Mouse (Mus musculus) forebrain, postnatal 0 days (tissue): ENCODE measurements around the gene Zdhhc14. TPM values are rescaled to one million over a fixed set of nuclear protein-coding genes. Genes with fewer than 3 reads are reported as not detected.
"Not testable (repeated sequence)": the region's sequence is repeated elsewhere in the genome, so short reads cannot be mapped to it uniquely, and the experiment has no call there.

Experiments
- ATAC-seq: fragments of 200-750 bp; cut with Nextera tagmentation; 2 replicates; pipeline ENCODE4 v1.8.0; 2017; ENCODE audit warnings: mild to moderate bottlenecking, moderate library complexity
- DNase-seq: peaks from one replicate; pipeline ENCODE4 v3.0.0-alpha.2; 2015
- H3K27ac ChIP-seq: fragments of 300-500 bp; sonication (generic); 2 replicates; pipeline ENCODE4 v1.5.1; 2014; ENCODE audit warnings: low read depth, mild to moderate bottlenecking, antibody characterized with exemption, low read length, moderate library complexity, mixed read lengths
- H3K27me3 ChIP-seq: fragments of 300-500 bp; sonication (generic); 2 replicates; pipeline ENCODE4 v1.6.1; 2014; ENCODE audit warnings: mild to moderate bottlenecking, low read length, mixed read lengths; ENCODE audit not compliant: insufficient read depth
- H3K36me3 ChIP-seq: fragments of 300-500 bp; sonication (generic); 2 replicates; pipeline ENCODE4 v1.6.1; 2014; ENCODE audit warnings: mild to moderate bottlenecking, moderate library complexity; ENCODE audit not compliant: insufficient read depth
- H3K4me1 ChIP-seq: fragments of 300-500 bp; sonication (generic); 2 replicates; pipeline ENCODE4 v1.6.1; 2014; ENCODE audit warnings: antibody characterized with exemption; ENCODE audit not compliant: insufficient read depth
- H3K4me2 ChIP-seq: fragments of 300-500 bp; sonication (generic); 2 replicates; pipeline ENCODE4 v1.6.1; 2014; ENCODE audit warnings: low read depth, mild to moderate bottlenecking, moderate library complexity
- H3K4me3 ChIP-seq: fragments of 300-500 bp; sonication (generic); 2 replicates; pipeline ENCODE4 v1.5.1; 2014; ENCODE audit warnings: low read depth, low read length, mixed read lengths
- H3K9ac ChIP-seq: fragments of 300-500 bp; sonication (generic); 2 replicates; pipeline ENCODE4 v1.6.1; 2014; ENCODE audit warnings: mild to moderate bottlenecking
- H3K9me3 ChIP-seq: fragments of 300-500 bp; sonication (generic); 2 replicates; pipeline ENCODE4 v1.6.1; 2016; ENCODE audit warnings: low read length
- CTCF ChIP-seq: sonication (generic); IDR thresholded peaks from 2 replicates; pipeline ENCODE4 v1.5.1; 2016; ENCODE audit warnings: antibody characterized with exemption, control low read depth, low read depth
- WGBS: fragments of 180-500 bp; shearing (Covaris S2); extraction: QIAGEN DNeasy Blood & Tissue Kit; methylation state at CpG from one replicate; pipeline ENCODE4 v1.1.7; 2014; 5-methylcytosine and 5-hydroxymethylcytosine counted together
- polyA plus RNA-seq: library from polyadenylated mRNA; unstranded; fragments of >200 nt; fragmentation: Nextera tagmentation; extraction: Ambion mirVana; gene quantifications from 2 replicates; pipeline ENCODE4 v1.2.1, GENCODE M21; 2015
- total RNA-seq: library from RNA; depleted of rRNA; stranded (reverse); fragments of >200 nt; gene quantifications from 2 replicates; pipeline ENCODE4 v1.2.3, GENCODE M21; 2014

The Zdhhc14 gene
- total and polyA plus RNA-seq, 2 experiments from 2014 or later, result 9.9 to 16.7 TPM

DNA sequence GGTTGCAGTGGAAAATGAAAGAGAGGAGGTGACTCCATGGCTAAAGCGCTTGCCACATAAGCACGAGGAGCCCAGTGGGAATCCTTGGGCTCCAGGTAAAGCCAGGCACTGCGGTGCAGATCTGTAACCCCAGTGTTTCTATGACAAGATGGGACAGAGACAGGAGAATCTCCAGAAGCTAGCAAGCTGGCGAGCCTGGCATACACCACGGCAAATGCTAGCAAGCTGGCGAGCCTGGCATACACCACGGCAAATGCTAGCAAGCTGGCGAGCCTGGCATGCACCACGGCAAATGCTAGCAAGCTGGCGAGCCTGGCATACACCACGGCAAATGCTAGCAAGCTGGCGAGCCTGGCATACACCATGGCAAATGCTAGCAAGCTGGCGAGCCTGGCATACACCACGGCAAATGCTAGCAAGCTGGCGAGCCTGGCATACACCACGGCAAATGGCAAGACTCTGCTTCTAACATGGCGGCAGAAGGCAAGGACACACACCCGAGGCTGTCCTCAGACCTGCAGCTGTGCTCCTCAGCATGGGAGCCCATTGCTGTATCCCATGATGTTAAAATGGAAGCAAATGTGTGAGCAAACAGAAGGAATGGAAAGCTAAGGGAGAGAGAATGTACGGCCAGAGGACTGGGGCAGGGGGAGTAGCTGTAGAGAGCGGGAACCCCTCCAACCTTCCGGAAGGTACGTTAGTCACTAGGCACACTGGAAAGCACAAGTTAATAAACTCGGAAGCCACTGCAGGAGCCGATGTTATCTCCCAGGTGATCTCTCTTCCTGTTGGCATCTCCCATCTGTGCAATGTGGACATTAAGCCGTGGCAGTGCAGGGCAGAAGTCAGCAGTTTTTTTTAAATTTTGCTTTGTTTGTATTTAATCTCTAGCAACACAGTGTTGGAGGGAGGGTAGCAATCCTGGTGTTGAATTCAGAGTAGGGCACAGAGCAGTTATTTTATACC lies 129.6 kb downstream of the Zdhhc14 start:
- Histone ChIP-seq H3K4me3 (no peak overlapping the region), H3K27me3 (no peaks in the 10 kb centered on the region), H3K9ac (no peak overlapping the region), H3K27ac (no peak overlapping the region), H3K36me3 (no peaks in the 10 kb centered on the region), H3K4me1 (0 out of 2 replicates have a peak, but pooled peaks cover 3% of the 10 kb centered on the region), H3K4me2 (no peak overlapping the region), H3K9me3 (no peaks in the 10 kb centered on the region)
- no peak for TF ChIP-seq CTCF
- ATAC-seq, result no peak; the same call in 1 of the 2 replicates
- WGBS, result 61% methylated on average over 25 of the region's 25 CpGs
- peak; percentile 54 for DNase-seq

DNA sequence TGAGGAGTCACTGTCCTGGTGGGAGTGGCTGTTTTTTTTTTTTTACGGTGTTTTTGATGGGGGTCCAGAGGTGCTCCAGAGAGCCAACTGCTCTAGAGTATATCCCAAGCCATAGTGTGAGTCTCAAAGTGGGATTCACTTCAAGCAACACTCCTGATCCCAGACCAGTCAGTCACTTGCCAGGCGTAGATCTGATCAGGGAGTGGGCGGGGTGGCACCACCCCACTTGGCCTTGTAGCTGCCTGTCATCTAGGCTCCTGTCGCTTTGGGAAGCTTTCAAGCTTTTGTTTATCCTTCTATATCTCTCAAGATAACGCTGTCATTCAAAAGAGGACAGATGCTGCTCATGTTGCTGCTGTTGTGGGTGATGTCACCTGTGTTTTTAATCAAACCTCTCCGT lies 130.4 kb downstream of the Zdhhc14 start:
- TF ChIP-seq CTCF, result no peak
- 63% methylated on average over 6 of the region's 6 CpGs for WGBS
- ATAC-seq, result no peak
- H3K4me3 ChIP-seq, result no peak overlapping the region
- H3K27me3 ChIP-seq, result no peaks in the 10 kb centered on the region
- no peak overlapping the region for H3K4me2 ChIP-seq
- DNase-seq, result no peak
- H3K9me3 ChIP-seq, result no peaks in the 10 kb centered on the region
- no peak overlapping the region for H3K27ac ChIP-seq
- H3K9ac ChIP-seq, result no peak overlapping the region
- H3K4me1 ChIP-seq, result 0 out of 2 replicates have a peak, but pooled peaks cover 3% of the 10 kb centered on the region
- no peaks in the 10 kb centered on the region for H3K36me3 ChIP-seq

DNA sequence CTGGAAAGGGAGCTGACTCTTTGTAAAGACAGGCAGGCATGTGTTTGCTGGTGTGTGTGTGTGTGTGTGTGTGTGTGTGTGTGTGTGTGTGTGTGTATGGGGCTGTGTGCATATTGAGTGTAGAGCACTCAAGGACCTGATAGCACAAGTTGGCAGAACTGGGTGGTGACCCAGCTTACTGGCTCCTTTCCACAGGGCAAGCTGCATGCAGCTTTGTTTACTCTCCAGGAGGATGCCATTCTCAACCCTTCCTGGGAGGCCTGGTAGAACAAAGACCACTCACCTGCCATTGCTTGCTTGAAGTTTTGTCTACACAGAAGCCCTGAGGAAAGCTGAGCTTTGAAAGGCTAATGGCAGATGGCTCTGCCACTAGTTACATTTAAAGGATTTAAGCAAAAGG lies 130.8 kb downstream of the Zdhhc14 start:
- H3K4me3 ChIP-seq, result no peak overlapping the region
- no peak overlapping the region for H3K27ac ChIP-seq
- DNase-seq (no peak), ATAC-seq (no peak)
- H3K9me3 ChIP-seq, result no peaks in the 10 kb centered on the region
- no peak overlapping the region for H3K9ac ChIP-seq
- no peak overlapping the region for H3K4me2 ChIP-seq
- H3K4me1 ChIP-seq, result 0 out of 2 replicates have a peak, but pooled peaks cover 3% of the 10 kb centered on the region
- no peak for TF ChIP-seq CTCF
- H3K36me3 ChIP-seq, result no peaks in the 10 kb centered on the region
- H3K27me3 ChIP-seq, result no peaks in the 10 kb centered on the region

DNA sequence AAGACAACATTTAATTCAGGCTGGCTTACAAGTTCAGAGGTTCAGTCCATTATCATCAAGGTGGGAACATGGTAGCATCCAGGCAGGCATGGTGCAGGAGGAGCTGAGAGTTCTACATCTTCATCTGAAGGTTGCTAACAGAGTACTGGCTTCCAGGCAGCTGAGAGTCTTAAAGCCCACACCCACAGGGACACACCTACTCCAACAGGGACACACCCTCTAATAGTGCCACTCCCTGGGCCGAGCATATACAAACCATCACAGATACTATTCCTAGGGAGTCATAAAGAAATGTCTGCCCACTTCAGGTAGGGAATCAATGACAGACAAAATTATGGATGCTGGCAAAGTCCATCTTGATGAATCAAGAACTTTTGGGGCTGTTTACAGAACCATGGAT lies 132.5 kb downstream of the Zdhhc14 start:
- DNase-seq, ATAC-seq, H3K4me3 ChIP-seq, H3K9ac ChIP-seq, H3K4me1 ChIP-seq, H3K9me3 ChIP-seq, H3K27me3 ChIP-seq, H3K27ac ChIP-seq, H3K36me3 ChIP-seq, H3K4me2 ChIP-seq: not testable (repeated sequence)
- WGBS, result 91% methylated on average over 1 of the region's 1 CpGs

DNA sequence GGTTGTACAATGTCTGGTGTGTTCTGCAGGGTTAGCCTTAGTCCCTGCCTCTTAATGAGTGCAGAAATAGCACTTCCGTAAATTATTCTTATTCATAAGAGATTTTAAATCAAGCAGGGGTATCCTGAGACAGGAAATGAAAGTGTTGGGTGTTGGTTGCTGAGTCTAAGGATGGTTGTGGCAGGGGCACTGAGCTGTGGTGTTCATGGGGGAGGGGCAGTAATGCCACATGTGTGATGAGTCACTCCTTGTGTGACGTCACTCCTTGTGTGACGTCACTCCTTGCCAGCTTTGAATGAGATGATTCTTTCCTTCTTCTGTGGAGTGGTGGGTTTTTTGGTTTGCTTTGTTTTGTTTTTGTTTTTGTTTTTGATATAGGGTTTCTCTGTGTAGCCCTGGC lies 134.0 kb downstream of the Zdhhc14 start:
- Histone ChIP-seq H3K9ac (no peak overlapping the region), H3K27ac (no peak overlapping the region), H3K4me3 (no peak overlapping the region), H3K36me3 (no peaks in the 10 kb centered on the region), H3K9me3 (no peaks in the 10 kb centered on the region), H3K27me3 (no peaks in the 10 kb centered on the region), H3K4me1 (0 out of 2 replicates have a peak, but pooled peaks cover 3% of the 10 kb centered on the region), H3K4me2 (no peak overlapping the region)
- no peak for TF ChIP-seq CTCF
- no peak for DNase-seq
- WGBS, result 78% methylated on average over 3 of the region's 3 CpGs
- ATAC-seq, result no peak

DNA sequence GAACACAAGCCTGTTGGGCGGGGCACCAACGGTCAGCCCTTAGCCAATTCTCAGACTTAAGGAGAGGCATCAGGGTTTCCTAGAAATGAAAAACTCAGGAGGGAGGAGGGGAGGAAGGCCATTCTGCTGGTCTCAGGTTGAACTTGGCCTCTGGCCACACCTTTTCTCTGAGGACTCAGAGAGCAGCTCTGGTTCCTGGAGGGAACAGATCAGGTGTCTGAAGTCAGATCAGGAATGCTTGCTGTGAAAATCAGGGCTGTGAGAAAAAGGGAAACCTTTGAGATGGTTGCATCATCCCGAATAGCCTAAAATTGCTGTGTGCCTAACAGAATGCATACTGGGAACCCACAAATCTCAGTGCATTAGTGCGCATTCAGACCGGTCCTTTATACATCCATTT lies 135.3 kb downstream of the Zdhhc14 start:
- no peaks in the 10 kb centered on the region for H3K27me3 ChIP-seq
- no peak overlapping the region for H3K9ac ChIP-seq
- H3K27ac ChIP-seq, result no peak overlapping the region
- TF ChIP-seq CTCF, result no peak
- DNase-seq, result no peak
- H3K4me3 ChIP-seq, result no peak overlapping the region
- 0 out of 2 replicates have a peak, but pooled peaks cover 3% of the 10 kb centered on the region for H3K4me1 ChIP-seq
- no peaks in the 10 kb centered on the region for H3K9me3 ChIP-seq
- H3K36me3 ChIP-seq, result no peaks in the 10 kb centered on the region
- ATAC-seq, result no peak
- 94% methylated on average over 5 of the region's 5 CpGs for WGBS
- no peak overlapping the region for H3K4me2 ChIP-seq

DNA sequence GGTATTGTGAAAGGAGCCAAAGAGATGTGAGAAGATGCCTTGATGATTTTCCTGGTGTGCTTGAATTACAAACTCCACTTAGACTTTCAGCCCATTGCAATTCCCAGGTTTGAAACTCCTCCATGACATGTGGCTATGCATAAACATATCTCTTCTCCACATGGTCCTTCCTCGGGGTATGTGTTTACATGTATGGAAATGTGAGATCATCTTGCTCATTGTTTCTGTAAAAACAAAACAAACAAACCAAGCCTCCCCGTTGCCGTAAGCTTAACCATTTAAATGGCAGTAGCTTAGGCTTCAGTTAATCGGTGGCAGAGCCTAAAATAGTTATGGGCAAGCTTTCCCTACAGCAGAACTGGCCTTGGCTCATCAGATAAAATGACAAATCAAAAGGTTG lies 137.3 kb downstream of the Zdhhc14 start:
- H3K4me3 ChIP-seq, result no peak overlapping the region
- H3K9ac ChIP-seq, result no peak overlapping the region
- no peaks in the 10 kb centered on the region for H3K9me3 ChIP-seq
- TF ChIP-seq CTCF, result no peak
- 48% methylated on average over 4 of the region's 4 CpGs for WGBS
- no peak overlapping the region for H3K4me2 ChIP-seq
- peak; percentile 60 for DNase-seq
- peak; percentile 84 for ATAC-seq
- H3K27ac ChIP-seq, result no peak overlapping the region
- H3K4me1 ChIP-seq, result no peaks in the 10 kb centered on the region
- H3K36me3 ChIP-seq, result no peaks in the 10 kb centered on the region
- H3K27me3 ChIP-seq, result no peaks in the 10 kb centered on the region
